Mouse (Mus musculus): ENCODE measurements at regions not wholly inside any gene's neighbourhood (a gene's known extent, or its start where the extent isn't known, plus 50 kb on each side); places are given as distances from the start of the nearest gene placed in this dataset.

DNA sequence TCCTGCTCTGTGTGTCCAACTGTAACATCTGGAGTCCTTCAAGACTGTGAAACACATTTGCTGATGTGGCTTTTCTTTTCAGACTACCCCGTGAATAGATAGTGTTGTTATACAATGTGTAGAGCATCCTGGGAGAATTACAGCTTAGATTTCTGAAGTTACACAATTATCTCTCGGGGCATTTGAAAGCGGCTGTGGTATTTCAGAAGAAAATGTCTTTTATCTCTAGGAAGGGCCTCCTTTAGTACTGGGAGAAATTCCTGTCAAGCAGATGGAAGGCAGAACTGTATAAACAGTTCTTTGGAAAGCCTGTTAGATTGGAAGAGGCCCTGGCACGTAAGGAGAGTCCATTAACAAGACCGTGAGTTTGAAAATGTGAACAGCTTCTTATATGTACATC lies 162.2 kb downstream of the Npr3 start:
- Histone ChIP-seq H3K27me3 (replicated peaks; ENCODE audit: control insufficient read depth, insufficient read depth, low read length) (no peaks in the 10 kb centered on the region), H3K9ac (ENCODE audit: low read depth, low read length) (no peak overlapping the region), H3K4me2 (ENCODE audit: low read length) (no peak overlapping the region), H3K36me3 (ENCODE audit: control insufficient read depth, insufficient read depth, low read length) (no peaks in the 10 kb centered on the region), H3K9me3 (ENCODE audit: control insufficient read depth, low read length) (no peaks in the 10 kb centered on the region), H3K4me1 (ENCODE audit: control insufficient read depth, insufficient read depth, low read depth, low read length) (peaks cover 4% of the 10 kb centered on the region), H3K4me3 (ENCODE audit: low read length) (no peak overlapping the region), H3K27ac (ENCODE audit: low read depth, low read length) (no peak overlapping the region)
- WGBS: 53% methylated on average over 5 of the region's 5 CpGs
- no peak for ATAC-seq

DNA sequence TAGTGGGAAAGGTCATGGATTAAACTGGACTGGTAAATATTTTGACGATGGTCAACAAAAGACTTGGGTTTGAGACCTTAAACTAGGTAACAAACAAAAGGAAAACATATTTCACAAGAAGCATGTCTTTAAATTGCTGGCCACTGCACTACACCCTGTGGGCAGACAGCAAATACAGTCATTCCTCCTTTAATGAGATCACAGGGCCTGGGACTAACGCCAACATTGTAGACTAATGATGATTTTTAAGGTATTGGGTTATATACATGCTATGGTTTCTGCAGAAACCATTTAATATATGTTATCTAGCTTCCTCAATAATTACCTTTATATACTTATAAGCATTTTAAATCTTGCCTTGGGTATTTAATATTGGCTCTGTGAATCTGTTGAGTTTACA lies 162.8 kb downstream of the Npr3 start:
- no peak overlapping the region for H3K9ac ChIP-seq (ENCODE audit: low read depth, low read length)
- H3K4me1 ChIP-seq (ENCODE audit: control insufficient read depth, insufficient read depth, low read depth, low read length): peaks cover 4% of the 10 kb centered on the region
- H3K27ac ChIP-seq (ENCODE audit: low read depth, low read length): no peak overlapping the region
- H3K4me3 ChIP-seq (ENCODE audit: low read length): no peak overlapping the region
- H3K9me3 ChIP-seq (ENCODE audit: control insufficient read depth, low read length): no peaks in the 10 kb centered on the region
- WGBS: 85% methylated on average over 2 of the region's 2 CpGs
- ATAC-seq: no peak
- no peaks in the 10 kb centered on the region for H3K27me3 ChIP-seq (replicated peaks; ENCODE audit: control insufficient read depth, insufficient read depth, low read length)
- no peak overlapping the region for H3K4me2 ChIP-seq (ENCODE audit: low read length)
- no peaks in the 10 kb centered on the region for H3K36me3 ChIP-seq (ENCODE audit: control insufficient read depth, insufficient read depth, low read length)

DNA sequence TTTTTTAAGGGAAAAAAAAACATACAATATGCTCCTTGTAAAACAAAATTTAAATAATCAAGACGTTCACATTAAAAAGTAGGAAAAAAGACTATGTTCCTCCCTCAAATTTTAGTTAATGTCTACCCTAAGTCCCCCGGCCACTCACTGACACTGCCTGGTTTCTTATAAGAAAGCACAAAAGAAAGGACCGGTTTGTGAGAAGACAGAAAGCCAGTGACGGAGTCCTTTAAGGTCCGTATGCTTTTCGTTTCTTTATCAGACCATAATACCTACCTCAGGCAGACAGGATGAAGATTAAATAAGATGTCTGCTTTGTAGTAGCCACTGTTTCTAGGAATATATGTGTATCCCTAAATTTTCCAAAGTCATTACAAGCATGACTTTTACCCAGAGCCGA lies 164.3 kb downstream of the Npr3 start:
- Histone ChIP-seq H3K36me3 (ENCODE audit: control insufficient read depth, insufficient read depth, low read length) (no peaks in the 10 kb centered on the region), H3K9me3 (ENCODE audit: control insufficient read depth, low read length) (no peaks in the 10 kb centered on the region), H3K4me3 (ENCODE audit: low read length) (no peak overlapping the region), H3K27ac (ENCODE audit: low read depth, low read length) (no peak overlapping the region), H3K9ac (ENCODE audit: low read depth, low read length) (no peak overlapping the region), H3K27me3 (replicated peaks; ENCODE audit: control insufficient read depth, insufficient read depth, low read length) (no peaks in the 10 kb centered on the region), H3K4me2 (ENCODE audit: low read length) (no peak overlapping the region), H3K4me1 (ENCODE audit: control insufficient read depth, insufficient read depth, low read depth, low read length) (peaks cover 4% of the 10 kb centered on the region)
- 73% methylated on average over 7 of the region's 7 CpGs for WGBS
- ATAC-seq: no peak

DNA sequence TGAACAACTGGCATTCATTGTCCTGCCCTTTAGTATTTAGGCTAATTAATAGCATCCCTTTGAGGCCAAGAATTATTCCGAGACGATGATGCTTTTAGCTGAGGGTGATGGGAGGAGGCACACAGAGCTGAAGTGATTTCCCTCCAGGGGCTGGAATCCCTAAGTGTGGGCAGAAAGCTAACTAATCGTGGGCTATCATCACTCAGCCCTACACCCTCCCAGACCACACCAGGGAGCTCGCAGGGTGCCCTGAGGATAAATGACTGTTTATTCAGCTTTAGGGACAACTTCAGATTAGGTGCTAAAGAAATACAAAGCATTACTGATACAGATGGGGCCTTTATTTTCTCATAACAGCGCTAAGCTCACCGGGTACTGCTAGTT lies 164.7 kb downstream of the Npr3 start:
- no peak overlapping the region; the same call in 1 of the 2 replicates for H3K4me2 ChIP-seq (ENCODE audit: low read length)
- 17% methylated on average over 6 of the region's 6 CpGs for WGBS
- peaks cover 4% of the 10 kb centered on the region for H3K4me1 ChIP-seq (ENCODE audit: control insufficient read depth, insufficient read depth, low read depth, low read length)
- no peaks in the 10 kb centered on the region for H3K36me3 ChIP-seq (ENCODE audit: control insufficient read depth, insufficient read depth, low read length)
- H3K27me3 ChIP-seq (replicated peaks; ENCODE audit: control insufficient read depth, insufficient read depth, low read length): no peaks in the 10 kb centered on the region
- ATAC-seq: peak; percentile 27; the same call in 1 of the 2 replicates
- no peak overlapping the region; the same call in 1 of the 2 replicates for H3K9ac ChIP-seq (ENCODE audit: low read depth, low read length)
- no peaks in the 10 kb centered on the region for H3K9me3 ChIP-seq (ENCODE audit: control insufficient read depth, low read length)
- H3K4me3 ChIP-seq (ENCODE audit: low read length): no peak overlapping the region
- no peak overlapping the region for H3K27ac ChIP-seq (ENCODE audit: low read depth, low read length)

DNA sequence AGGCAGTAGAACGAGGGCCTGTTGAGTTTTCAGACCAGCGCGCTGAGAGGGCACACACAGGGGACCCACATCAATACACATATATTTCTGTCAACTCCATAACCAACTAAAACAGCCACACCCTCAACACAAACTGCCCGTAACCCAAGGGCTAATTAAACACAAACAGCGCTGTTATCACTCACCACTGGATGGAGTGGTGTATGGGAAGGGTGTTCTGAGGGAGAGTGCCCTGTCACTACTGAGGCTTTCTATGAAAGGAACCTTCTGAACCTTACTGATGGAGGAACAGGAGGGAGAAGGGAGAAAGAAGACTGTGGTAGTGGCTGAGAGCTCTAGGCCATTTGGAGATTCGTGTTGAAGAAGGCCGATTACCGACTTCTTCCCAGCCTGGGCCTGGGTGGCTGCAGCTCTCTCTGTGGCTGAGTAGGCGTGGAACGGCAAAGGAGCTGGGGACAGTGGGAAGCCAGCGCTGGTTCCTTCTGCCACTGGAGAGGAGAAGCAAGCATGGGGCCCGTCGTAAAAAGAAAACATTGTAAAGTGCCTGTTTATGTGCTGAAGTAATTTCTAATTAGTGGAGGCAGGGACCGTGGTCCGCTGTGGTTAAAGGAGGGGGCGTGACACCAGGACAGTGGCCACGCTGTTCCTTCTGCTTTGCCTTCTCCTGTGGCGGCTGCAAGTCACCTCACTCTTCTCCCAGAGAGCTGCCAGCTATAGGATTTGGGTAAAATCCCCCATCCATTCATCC lies 165.3 kb downstream of the Npr3 start:
- Histone ChIP-seq H3K4me1 (ENCODE audit: control insufficient read depth, insufficient read depth, low read depth, low read length) (peaks cover 4% of the 10 kb centered on the region), H3K27me3 (replicated peaks; ENCODE audit: control insufficient read depth, insufficient read depth, low read length) (no peaks in the 10 kb centered on the region), H3K4me3 (ENCODE audit: low read length) (peak overlapping the region; percentile 12; the same call in 1 of the 2 replicates), H3K9ac (ENCODE audit: low read depth, low read length) (no peak overlapping the region; the same call in 1 of the 2 replicates), H3K9me3 (ENCODE audit: control insufficient read depth, low read length) (no peaks in the 10 kb centered on the region), H3K4me2 (ENCODE audit: low read length) (peak overlapping the region; percentile 29), H3K36me3 (ENCODE audit: control insufficient read depth, insufficient read depth, low read length) (no peaks in the 10 kb centered on the region), H3K27ac (ENCODE audit: low read depth, low read length) (no peak overlapping the region)
- peak; percentile 30; the same call in 1 of the 2 replicates for ATAC-seq
- 43% methylated on average over 18 of the region's 18 CpGs for WGBS

DNA sequence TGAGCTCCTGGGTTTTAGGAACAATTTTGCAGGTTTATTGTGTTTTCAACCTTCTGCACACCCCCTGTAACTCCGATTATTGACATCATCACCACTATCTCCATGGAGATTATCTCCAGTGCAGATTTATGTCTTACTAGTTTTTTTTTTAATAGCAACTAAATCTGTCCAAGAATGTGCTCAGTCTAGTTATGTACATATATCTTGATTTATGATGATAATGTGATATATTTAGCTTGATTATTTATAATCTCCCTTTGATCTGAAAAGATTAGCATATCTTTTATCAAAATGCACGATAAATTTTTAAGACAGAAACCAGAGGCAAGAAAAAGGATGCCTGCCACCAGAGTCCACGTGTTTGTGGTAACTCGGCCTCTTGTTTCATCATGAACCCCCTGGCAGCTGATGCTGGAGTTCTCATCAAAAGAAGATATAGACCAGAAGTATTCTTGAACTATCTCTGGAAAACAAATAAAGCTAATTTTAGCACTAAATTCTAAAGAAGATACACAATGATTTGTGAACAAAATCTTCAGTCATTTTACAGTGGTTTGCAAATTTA lies 169.6 kb downstream of the Npr3 start:
- H3K9ac ChIP-seq (ENCODE audit: low read depth, low read length): no peak overlapping the region
- H3K4me2 ChIP-seq (ENCODE audit: low read length): no peak overlapping the region
- no peaks in the 10 kb centered on the region for H3K27me3 ChIP-seq (replicated peaks; ENCODE audit: control insufficient read depth, insufficient read depth, low read length)
- no peak overlapping the region for H3K27ac ChIP-seq (ENCODE audit: low read depth, low read length)
- 80% methylated on average over 4 of the region's 4 CpGs for WGBS
- H3K4me1 ChIP-seq (ENCODE audit: control insufficient read depth, insufficient read depth, low read depth, low read length): peaks cover 4% of the 10 kb centered on the region
- no peaks in the 10 kb centered on the region for H3K36me3 ChIP-seq (ENCODE audit: control insufficient read depth, insufficient read depth, low read length)
- H3K4me3 ChIP-seq (ENCODE audit: low read length): no peak overlapping the region
- H3K9me3 ChIP-seq (ENCODE audit: control insufficient read depth, low read length): no peaks in the 10 kb centered on the region
- ATAC-seq: no peak

DNA sequence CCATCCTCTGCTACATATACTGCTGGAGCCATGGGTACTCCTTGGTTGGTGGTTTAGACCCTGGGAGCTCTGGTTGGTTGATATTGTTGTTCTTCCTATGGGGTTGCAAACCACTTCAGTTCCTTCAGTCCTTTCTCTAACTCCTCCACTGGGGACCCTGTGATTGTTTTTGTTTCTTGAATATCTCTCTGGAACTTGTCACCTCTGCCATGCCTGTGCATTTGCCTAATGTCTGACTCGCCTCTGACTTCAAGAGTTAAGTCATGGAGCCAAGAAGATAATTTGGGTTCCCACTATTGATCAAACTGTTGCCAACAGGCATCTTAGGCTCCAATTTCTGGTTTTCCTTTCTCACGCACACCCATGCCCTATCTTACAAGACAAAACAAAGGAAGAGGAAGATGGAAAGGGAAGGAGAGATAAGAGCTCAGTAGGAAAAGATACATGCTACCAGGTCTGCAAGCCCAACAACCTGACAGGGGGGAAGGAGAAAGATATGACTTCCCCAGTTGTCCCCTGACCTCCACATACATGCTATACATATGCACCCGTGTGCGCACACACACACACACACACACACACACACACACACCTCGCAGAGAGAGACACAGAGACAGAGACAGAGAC lies 172.3 kb downstream of the Npr3 start:
- Histone ChIP-seq H3K4me2 (ENCODE audit: low read length) (no peak overlapping the region), H3K4me1 (ENCODE audit: control insufficient read depth, insufficient read depth, low read depth, low read length) (no peaks in the 10 kb centered on the region), H3K27me3 (replicated peaks; ENCODE audit: control insufficient read depth, insufficient read depth, low read length) (no peaks in the 10 kb centered on the region), H3K9ac (ENCODE audit: low read depth, low read length) (no peak overlapping the region), H3K36me3 (ENCODE audit: control insufficient read depth, insufficient read depth, low read length) (no peaks in the 10 kb centered on the region), H3K4me3 (ENCODE audit: low read length) (no peak overlapping the region), H3K9me3 (ENCODE audit: control insufficient read depth, low read length) (no peaks in the 10 kb centered on the region), H3K27ac (ENCODE audit: low read depth, low read length) (no peak overlapping the region)
- no peak for ATAC-seq
- 88% methylated on average over 5 of the region's 5 CpGs for WGBS

DNA sequence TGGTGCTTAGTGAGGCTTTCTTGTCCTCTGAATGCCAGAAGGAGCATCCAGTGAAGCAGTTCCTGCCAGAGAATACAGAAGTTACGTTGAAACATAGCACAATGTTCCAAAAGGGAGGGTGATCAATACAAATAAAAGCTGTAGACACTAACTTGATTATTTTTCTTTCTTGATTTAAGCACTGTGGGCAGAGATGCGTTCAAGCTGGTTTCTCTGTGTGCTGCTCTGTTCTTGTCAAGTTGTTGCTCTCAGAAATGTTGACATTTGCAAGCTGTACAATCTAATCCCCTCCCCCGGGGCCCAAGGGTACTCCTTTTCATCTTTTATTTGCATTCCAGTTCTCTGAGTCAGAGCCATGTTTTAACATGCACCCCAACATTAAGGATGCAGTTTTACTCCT lies 177.7 kb downstream of the Npr3 start:
- no peaks in the 10 kb centered on the region for H3K4me1 ChIP-seq (ENCODE audit: control insufficient read depth, insufficient read depth, low read depth, low read length)
- no peak overlapping the region for H3K9ac ChIP-seq (ENCODE audit: low read depth, low read length)
- 57% methylated on average over 3 of the region's 3 CpGs for WGBS
- no peak for ATAC-seq
- no peak overlapping the region for H3K4me2 ChIP-seq (ENCODE audit: low read length)
- H3K27me3 ChIP-seq (replicated peaks; ENCODE audit: control insufficient read depth, insufficient read depth, low read length): no peaks in the 10 kb centered on the region
- no peak overlapping the region for H3K27ac ChIP-seq (ENCODE audit: low read depth, low read length)
- no peaks in the 10 kb centered on the region for H3K9me3 ChIP-seq (ENCODE audit: control insufficient read depth, low read length)
- no peak overlapping the region for H3K4me3 ChIP-seq (ENCODE audit: low read length)
- no peaks in the 10 kb centered on the region for H3K36me3 ChIP-seq (ENCODE audit: control insufficient read depth, insufficient read depth, low read length)

Measured in hindbrain, embryonic 16.5 days (tissue).